Mouse (Mus musculus) left cerebral cortex, postnatal 10 days (tissue): ENCODE measurements around the gene Mettl1. TPM values are rescaled to one million over a fixed set of nuclear protein-coding genes. Genes with fewer than 3 reads are reported as not detected.
"Not testable (repeated sequence)": the region's sequence is repeated elsewhere in the genome, so short reads cannot be mapped to it uniquely, and the experiment has no call there.

Experiments used
- DNase-seq, 2 experiments: peaks; one replicate each; pipeline ENCODE4 v3.0.0; 2021 to 2022; ENCODE audit warnings: low spot score in 2 of 2, mixed read lengths in 1 of 2; ENCODE audit errors: extremely low spot score in 1 of 2
- intact Hi-C: fragments of 180-260 bp; cut with DNase I; formaldehyde crosslinking; loops from one replicate; pipeline ENCODE4 v1.15.1; 2025
- total RNA-seq, 2 experiments: library from RNA; stranded (reverse); gene quantifications; 2 replicates each; pipeline ENCODE4 v1.2.3; 2021

Gene Mettl1
- total RNA-seq, 2 experiments from 2014 or later: 10.7 to 12.4 TPM

GRCm38 (mm10) chr10:127041774-127042338, 642 bp downstream of the Mettl1 start:
- DNase-seq: peak; percentile 90 to 93
- intact Hi-C loops: no loop called here

DNA sequence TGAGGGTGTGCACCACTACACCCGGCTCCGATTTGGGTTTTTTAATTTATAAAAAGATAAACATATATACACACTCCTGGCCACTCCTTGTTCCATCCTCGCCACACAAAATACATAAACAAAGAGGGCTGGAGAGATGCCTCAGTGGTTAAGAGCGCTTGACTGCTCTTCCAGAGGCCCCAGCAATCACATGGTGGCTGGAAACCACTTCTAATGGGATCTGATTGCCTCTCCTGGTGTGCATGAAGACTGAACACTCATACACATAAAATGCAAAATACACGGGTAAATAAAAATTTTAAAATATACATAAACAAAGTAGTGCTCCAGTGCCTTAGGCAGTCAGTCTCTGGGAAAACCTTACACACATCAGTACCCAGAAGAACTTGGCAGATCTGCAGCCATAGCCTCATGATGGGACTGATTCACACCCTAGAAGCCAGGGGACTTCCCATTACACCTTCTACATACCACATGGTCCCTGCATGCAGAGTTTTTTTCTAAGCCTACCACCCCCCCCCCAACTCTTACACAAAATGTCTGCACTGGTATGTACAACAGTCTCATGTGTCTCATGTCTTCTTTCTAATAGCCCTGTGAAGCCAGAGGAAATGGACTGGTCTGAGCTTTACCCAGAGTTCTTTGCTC, 1.4 kb downstream of the Mettl1 start:
- DNase-seq: no peak
- intact Hi-C loops: no loop called here

DNA sequence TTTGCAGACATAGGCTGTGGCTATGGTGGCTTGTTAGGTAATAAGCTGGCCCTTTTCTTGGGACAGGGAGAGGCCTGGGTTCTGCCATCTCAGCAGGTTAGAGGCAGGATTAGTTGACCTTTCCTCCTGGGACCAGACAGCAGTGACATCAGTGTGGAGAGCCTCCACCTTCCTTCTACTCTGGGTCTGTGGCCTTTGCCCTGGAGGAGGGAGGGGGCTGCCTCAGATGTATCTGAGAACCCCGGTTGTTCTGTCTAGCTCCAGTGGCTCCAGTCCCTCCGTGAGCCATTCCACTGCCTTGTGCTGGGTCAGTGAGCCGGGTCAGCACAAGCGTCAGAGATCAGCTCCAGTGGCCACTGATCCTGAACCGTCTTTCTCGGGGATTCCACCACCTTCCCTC, 2.0 kb downstream of the Mettl1 start:
- no peak for DNase-seq
- intact Hi-C loops: no loop called here

- intact Hi-C loops: no loop called here
- DNase-seq: no peak
Observed at GRCm38 (mm10) chr10:127047954-127048353, 6.7 kb downstream of the Mettl1 start, which contains the start of gene Cyp27b1. Gene Cyp27b1, plus strand, starts transcription at chr10:127048250.

- no peak for DNase-seq
- intact Hi-C loops: no loop called here
Observed at GRCm38 (mm10) chr10:127048608-127049394, 7.6 kb downstream of the Mettl1 start.

- no peak for DNase-seq
- intact Hi-C loops: no loop called here
Observed at GRCm38 (mm10) chr10:127049395-127050118, 8.3 kb downstream of the Mettl1 start.

DNA sequence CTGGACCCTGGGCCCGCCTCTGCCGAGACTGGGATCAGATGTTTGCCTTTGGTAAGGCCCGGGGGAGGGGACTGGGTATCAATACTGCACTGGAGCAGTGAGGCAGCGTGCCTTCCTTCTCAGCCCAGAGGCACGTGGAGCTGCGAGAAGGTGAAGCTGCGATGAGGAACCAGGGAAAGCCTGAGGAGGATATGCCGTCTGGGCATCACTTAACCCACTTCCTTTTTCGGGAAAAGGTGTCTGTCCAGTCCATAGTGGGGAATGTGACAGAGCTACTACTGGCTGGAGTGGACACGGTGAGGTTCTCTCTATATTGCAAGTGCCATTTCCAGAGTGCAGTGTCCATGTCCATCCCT, 8.9 kb downstream of the Mettl1 start:
- no peak for DNase-seq
- intact Hi-C loops: no loop called here

DNA sequence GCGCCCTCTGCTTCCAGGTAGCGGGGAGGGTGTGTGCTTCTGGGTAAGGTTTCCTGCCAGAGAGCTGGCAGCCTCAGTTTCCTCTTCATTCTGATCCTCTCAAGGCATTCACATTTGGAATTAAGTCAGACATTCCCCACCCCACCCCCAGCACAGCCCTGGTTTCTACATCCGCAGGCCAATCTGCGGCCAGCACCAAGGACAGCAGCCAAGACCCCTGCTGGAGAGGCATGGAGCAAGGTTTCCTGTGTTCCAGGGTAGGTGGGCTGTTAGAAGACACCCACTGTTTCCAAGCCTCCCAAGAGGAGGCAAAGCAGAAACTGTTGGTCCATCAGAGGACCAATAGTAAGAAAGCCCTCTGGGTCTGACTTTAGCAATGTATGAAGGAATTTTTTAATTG, 13.4 kb downstream of the Mettl1 start:
- intact Hi-C loops: no loop called here
- DNase-seq: no peak

DNA sequence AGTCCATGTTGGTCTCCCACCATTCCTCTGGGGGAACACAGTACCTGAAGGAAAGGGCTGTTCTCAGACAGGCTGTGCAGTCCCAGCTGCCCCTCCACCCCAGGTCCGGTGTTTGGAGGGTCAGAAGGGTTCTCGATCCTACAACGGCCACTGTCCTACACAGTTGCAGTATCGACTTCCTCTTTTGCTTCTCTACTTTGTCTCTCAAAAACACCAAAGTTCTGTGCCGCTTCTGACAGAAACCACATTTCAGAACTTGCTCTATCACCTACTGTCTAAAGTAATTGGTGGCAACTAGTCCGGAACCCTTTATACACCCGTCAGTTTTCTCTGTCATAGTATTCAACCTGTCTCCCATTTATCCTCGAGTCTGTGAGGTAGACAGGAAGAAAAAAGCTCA, 14.2 kb downstream of the Mettl1 start:
- intact Hi-C loops: no loop called here
- no peak for DNase-seq

GRCm38 (mm10) chr10:127056490-127056889, 15.3 kb downstream of the Mettl1 start:
- intact Hi-C loops: no loop called here
- DNase-seq: no peak

- intact Hi-C loops: no loop called here
- peak in 1 of 2 experiments; percentile 82 for DNase-seq
Observed at GRCm38 (mm10) chr10:127058161-127058560, 16.9 kb downstream of the Mettl1 start.

- intact Hi-C loops: no loop called here
- no peak for DNase-seq
Observed at GRCm38 (mm10) chr10:127058708-127059107, 17.5 kb downstream of the Mettl1 start.

GRCm38 (mm10) chr10:127059174-127059967, 18.2 kb downstream of the Mettl1 start:
- intact Hi-C loops: no loop called here
- DNase-seq: peak in 1 of 2 experiments; percentile 72

DNA sequence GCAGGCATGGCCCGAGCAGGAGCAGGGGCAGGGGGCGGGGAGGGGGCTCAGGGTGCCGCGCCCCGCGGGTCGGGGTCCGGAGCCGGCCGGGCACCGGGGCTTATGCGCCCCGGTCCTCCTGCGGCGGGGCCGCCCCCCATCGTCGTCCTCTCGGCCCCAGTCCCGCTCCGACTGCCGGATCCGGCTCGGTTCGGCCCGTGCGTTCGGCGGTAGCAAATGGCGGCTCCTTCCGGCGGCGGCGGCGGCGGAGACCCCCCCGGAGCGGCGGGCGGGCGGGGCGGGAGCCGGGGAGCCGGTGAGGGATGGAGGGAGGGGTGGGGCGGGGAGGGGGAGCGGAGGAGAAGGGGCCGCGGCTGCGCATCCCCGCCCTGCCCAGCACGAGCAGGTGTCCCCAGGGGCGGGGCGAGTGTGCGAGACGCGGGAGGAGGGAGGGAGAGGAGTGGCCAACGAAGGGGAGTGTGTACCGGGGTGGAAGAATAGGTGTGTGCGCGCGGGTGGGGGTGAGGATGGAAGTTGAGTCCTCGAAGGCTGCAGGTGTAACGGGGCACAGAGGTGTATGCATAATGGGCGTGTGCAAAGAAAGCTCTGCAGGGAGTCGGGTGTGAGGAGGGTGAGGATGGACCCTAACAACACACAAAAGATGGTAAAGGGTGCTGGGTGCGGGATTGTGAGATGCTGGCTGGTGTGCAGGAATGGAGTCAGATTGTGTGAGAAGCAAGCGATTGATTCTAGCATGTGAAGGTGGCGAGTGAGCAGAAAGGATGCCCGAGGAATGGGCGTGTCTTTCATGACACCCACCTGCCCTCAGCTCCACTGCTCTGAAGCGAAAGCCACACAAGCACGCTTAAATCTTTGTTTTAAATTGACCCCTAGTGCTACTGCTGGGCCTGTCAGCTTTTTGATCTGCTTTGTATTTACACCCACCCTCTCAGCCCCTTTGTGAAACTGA, 19.0 kb downstream of the Mettl1 start, which contains the start of gene March9:
Gene March9, minus strand, starts transcription at position 217 of the 949 bp plus-strand sequence.
- intact Hi-C loops: no loop called here
- DNase-seq: peak; percentile 71 to 86

- intact Hi-C loops: no loop called here
- DNase-seq: peak in 1 of 2 experiments; percentile 18
Observed at GRCm38 (mm10) chr10:127061085-127061484, 19.9 kb downstream of the Mettl1 start.

GRCm38 (mm10) chr10:127061513-127061912, 20.3 kb downstream of the Mettl1 start:
- intact Hi-C loops: no loop called here

GRCm38 (mm10) chr10:127062101-127062500, 20.9 kb downstream of the Mettl1 start:
- intact Hi-C loops, DNase-seq: not testable (repeated sequence)

More at GRCm38 (mm10) chr10:127061513-127061912, 20.3 kb downstream of the Mettl1 start:
- DNase-seq: no peak
